ENCODE assay signal across 25 mouse cellular contexts in the genomic region with DNA sequence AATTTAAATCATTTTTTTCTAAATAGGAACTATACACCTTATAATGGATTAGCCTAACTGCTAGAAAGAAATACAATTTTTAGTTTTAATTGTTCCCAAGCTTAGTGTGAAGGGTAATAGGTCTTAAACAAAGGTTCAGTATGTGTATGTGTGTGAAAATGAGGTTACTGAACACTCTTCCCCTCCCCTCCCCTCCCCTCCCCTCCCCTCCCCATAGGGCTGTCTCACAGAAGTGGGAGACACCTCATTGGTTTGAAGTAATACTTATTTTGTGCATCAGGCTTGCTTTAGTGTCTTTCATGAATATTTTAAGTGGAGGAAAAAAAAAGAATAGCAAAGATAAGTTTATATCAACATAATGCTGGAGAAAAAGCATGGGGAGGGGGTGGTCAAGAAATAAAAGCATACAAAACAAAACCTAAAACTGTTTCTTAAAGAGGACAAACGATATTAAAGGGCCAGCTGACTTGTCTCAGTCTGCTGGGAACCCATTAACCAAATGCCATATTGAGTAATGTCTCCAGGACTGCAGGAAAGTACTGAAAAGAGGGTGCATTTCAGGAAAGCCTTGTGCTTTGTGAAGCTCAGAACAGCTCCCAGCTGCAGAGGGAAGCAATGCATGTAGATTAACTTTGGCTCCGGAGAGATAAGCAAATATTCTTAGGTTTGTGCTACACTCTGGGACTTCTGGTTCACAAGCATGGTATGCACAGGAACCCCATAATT. TPM values are rescaled to one million over a fixed set of nuclear protein-coding genes. Genes with fewer than 3 reads are reported as not detected.
DNase-seq lines count a peak whose midpoint lies in the region; ATAC-seq and TF ChIP-seq lines count a peak whose summit lies in the region.
"Had no signal": no experiment of that assay in that cellular context is flagged by ENCODE, and none has a peak within 500 bp of the region (broad histone marks: within the 10 kb centered on the region; RNA-seq: fewer than 3 reads in every experiment).

No protein-coding gene starts in this region.

- no peaks in the 10 kb centered on the region for H3K4me1 ChIP-seq in kidney, postnatal 0 days (replicated peaks; ENCODE audit: insufficient read depth, low read length)
- H3K4me1 ChIP-seq in intestine, embryonic 14.5 days (replicated peaks; ENCODE audit: control insufficient read depth, insufficient read depth, low read length): no peaks in the 10 kb centered on the region
- H3K4me1 ChIP-seq in stomach, embryonic 16.5 days (ENCODE audit: control insufficient read depth, insufficient read depth, low read length): no peaks in the 10 kb centered on the region
- H3K4me1 ChIP-seq: embryonic facial prominence, embryonic 13.5 days; heart, embryonic 10.5 days; liver, embryonic 13.5 days; midbrain, embryonic 10.5 days had no signal

- no peak for DNase-seq in frontal cortex, postnatal 25 days (ENCODE audit: low spot score in 2 of 2)
- peak; percentile 92 for DNase-seq in kidney, postnatal 0 days (ENCODE audit: low spot score)
- no peak for DNase-seq in kidney, postnatal 14 days
- DNase-seq in intestine, embryonic 14.5 days (ENCODE audit: low spot score): no peak
- DNase-seq in thymus, postnatal 14 days: no peak
- DNase-seq: adrenal gland, postnatal 25 days; cerebellum, adult 8-10 months; cerebellum, postnatal 36 days; heart, postnatal 4 days; liver, embryonic 13.5 days; lung, adult 2 months; right cerebral cortex, adult 18-20 months; thymus, postnatal 25 days had no signal

- no peak overlapping the region for H3K4me2 ChIP-seq in kidney, postnatal 0 days (ENCODE audit: low read length)
- no peak overlapping the region for H3K4me2 ChIP-seq in intestine, embryonic 14.5 days (ENCODE audit: low read length)
- H3K4me2 ChIP-seq in stomach, embryonic 16.5 days (ENCODE audit: low read depth, low read length): no peak overlapping the region
- H3K4me2 ChIP-seq: embryonic facial prominence, embryonic 13.5 days; forebrain, embryonic 13.5 days; liver, embryonic 13.5 days had no signal

- H3K4me3 ChIP-seq in kidney, postnatal 0 days (replicated peaks; ENCODE audit: low read depth, low read length): no peak overlapping the region
- no peak overlapping the region for H3K4me3 ChIP-seq in intestine, embryonic 14.5 days (ENCODE audit: low read depth, low read length)
- H3K4me3 ChIP-seq in stomach, embryonic 16.5 days (replicated peaks; ENCODE audit: low read length): no peak overlapping the region
- H3K4me3 ChIP-seq: embryonic facial prominence, embryonic 13.5 days; erythroblast, embryonic 14.5 days; forebrain, embryonic 13.5 days; heart, embryonic 10.5 days; left cerebral cortex, adult 2 months; liver, embryonic 13.5 days; midbrain, embryonic 10.5 days; myocyte had no signal

- ATAC-seq in frontal cortex, adult (ENCODE audit: low TSS enrichment): peak; percentile 47; the same call in 1 of the 2 replicates
- peak; percentile 66; the same call in 1 of the 2 replicates for ATAC-seq in kidney, postnatal 0 days (replicated peaks; ENCODE audit: low FRiP score, low read depth)
- 0 out of 2 replicates have a peak, but pooled peaks have one; percentile 19 for ATAC-seq in intestine, embryonic 14.5 days (replicated peaks; ENCODE audit: low FRiP score, low TSS enrichment, low read depth)
- ATAC-seq in stomach, embryonic 16.5 days (ENCODE audit: insufficient read depth, low FRiP score): no peak
- ATAC-seq: forebrain, embryonic 13.5 days; midbrain, embryonic 16.5 days had no signal

- H3K9me3 ChIP-seq in kidney, postnatal 0 days (replicated peaks; ENCODE audit: low read length): no peaks in the 10 kb centered on the region
- no peaks in the 10 kb centered on the region for H3K9me3 ChIP-seq in intestine, embryonic 14.5 days (ENCODE audit: control insufficient read depth, low read length)
- no peaks in the 10 kb centered on the region for H3K9me3 ChIP-seq in stomach, embryonic 16.5 days (replicated peaks; ENCODE audit: control insufficient read depth, low read length)
- H3K9me3 ChIP-seq: embryonic facial prominence, embryonic 13.5 days; forebrain, embryonic 13.5 days; heart, embryonic 10.5 days; liver, embryonic 13.5 days; midbrain, embryonic 10.5 days had no signal

- H3K27ac ChIP-seq in kidney, postnatal 0 days: no peak overlapping the region
- H3K27ac ChIP-seq in intestine, embryonic 14.5 days (ENCODE audit: low read depth): no peak overlapping the region
- 0 out of 2 replicates have a peak overlapping the region, but pooled peaks have one; percentile 33 for H3K27ac ChIP-seq in stomach, embryonic 16.5 days (ENCODE audit: low read length)
- H3K27ac ChIP-seq: embryonic facial prominence, embryonic 13.5 days; forebrain, embryonic 13.5 days; heart, embryonic 10.5 days; left cerebral cortex, adult 2 months; liver, embryonic 13.5 days; macrophage; midbrain, embryonic 10.5 days had no signal

- peak; percentile 17; the same call in 1 of the 2 replicates for TF ChIP-seq CTCF in kidney, postnatal 0 days (IDR thresholded peaks at IDR 0.05; ENCODE audit: low read depth)

- no peaks in the 10 kb centered on the region for H3K27me3 ChIP-seq in kidney, postnatal 0 days (ENCODE audit: insufficient read depth, low read length)
- no peaks in the 10 kb centered on the region for H3K27me3 ChIP-seq in intestine, embryonic 14.5 days (replicated peaks; ENCODE audit: control insufficient read depth, insufficient read depth, low read length)
- no peaks in the 10 kb centered on the region for H3K27me3 ChIP-seq in stomach, embryonic 16.5 days (ENCODE audit: control insufficient read depth, insufficient read depth, low read length)
- H3K27me3 ChIP-seq: embryonic facial prominence, embryonic 13.5 days; forebrain, embryonic 13.5 days; liver, embryonic 13.5 days had no signal

- no peak overlapping the region for H3K9ac ChIP-seq in kidney, postnatal 0 days (ENCODE audit: low read depth, low read length)
- no peak overlapping the region for H3K9ac ChIP-seq in intestine, embryonic 14.5 days (ENCODE audit: low read length)
- no peak overlapping the region for H3K9ac ChIP-seq in stomach, embryonic 16.5 days (ENCODE audit: low read length)
- H3K9ac ChIP-seq: embryonic facial prominence, embryonic 13.5 days; forebrain, embryonic 13.5 days; liver, embryonic 13.5 days had no signal

- H3K36me3 ChIP-seq in kidney, postnatal 0 days (ENCODE audit: insufficient read depth, low read length): no peaks in the 10 kb centered on the region
- H3K36me3 ChIP-seq in intestine, embryonic 14.5 days (ENCODE audit: control insufficient read depth, insufficient read depth, low read length): no peaks in the 10 kb centered on the region
- no peaks in the 10 kb centered on the region for H3K36me3 ChIP-seq in stomach, embryonic 16.5 days (ENCODE audit: control insufficient read depth, insufficient read depth, low read length)
- H3K36me3 ChIP-seq: embryonic facial prominence, embryonic 13.5 days; heart, embryonic 10.5 days; liver, embryonic 13.5 days; midbrain, embryonic 10.5 days had no signal

- WGBS in kidney, postnatal 0 days: 21% methylated on average over 2 of the region's 2 CpGs
- 29% methylated on average over 2 of the region's 2 CpGs for WGBS in intestine, embryonic 14.5 days
- WGBS in stomach, embryonic 16.5 days: 28% methylated on average over 2 of the region's 2 CpGs

RNA-seq across cellular contexts. Expression of a gene that starts 59.2 kb away (rescaled TPM):
- 0.06 and 0.13 TPM in 2 replicates for polyA plus RNA-seq in kidney, postnatal 0 days (2015; fragmentation: Nextera tagmentation; extraction: Ambion mirVana)
- 0.12 TPM in 1 of 2 replicates, not detected in the other for polyA plus RNA-seq in intestine, embryonic 14.5 days (2014; fragmentation: Nextera tagmentation; extraction: Ambion mirVana)
- 0.17 and 0.37 TPM in 2 replicates for polyA plus RNA-seq in stomach, embryonic 16.5 days (2015; fragmentation: Nextera tagmentation; extraction: Ambion mirVana)
- polyA plus RNA-seq: embryonic facial prominence, embryonic 13.5 days; erythroblast, embryonic 14.5 days; frontal cortex, adult 2 months; liver, embryonic 13.5 days; lung, adult 2 months; macrophage had no signal
